Mouse (Mus musculus) hindbrain, embryonic 14.5 days (tissue): ENCODE measurements at regions not wholly inside any gene's neighbourhood (a gene's known extent, or its start where the extent isn't known, plus 50 kb on each side); places are given as distances from the start of the nearest gene placed in this dataset.

ENCODE experiments used
- ATAC-seq: fragments of 200-750 bp; cut with Nextera tagmentation; 2 replicates; pipeline ENCODE4 v1.8.0; 2017; ENCODE audit warnings: moderate number of reproducible peaks, mild to moderate bottlenecking, moderate TSS enrichment, moderate library complexity; ENCODE audit not compliant: low FRiP score
- DNase-seq: peaks from one replicate; pipeline ENCODE4 v3.0.0-alpha.2; 2015; ENCODE audit warnings: low spot score
- H3K27ac ChIP-seq: fragments of 300-500 bp; sonication (generic); 2 replicates; pipeline ENCODE4 v1.5.1; 2014; ENCODE audit warnings: mild to moderate bottlenecking, moderate library complexity
- H3K27me3 ChIP-seq: fragments of 300-500 bp; sonication (generic); 2 replicates; pipeline ENCODE4 v1.6.1; 2014; ENCODE audit warnings: mild to moderate bottlenecking, low read length, mixed read lengths; ENCODE audit not compliant: control insufficient read depth, insufficient read depth
- H3K36me3 ChIP-seq: fragments of 300-500 bp; sonication (generic); replicated peaks from 2 replicates; pipeline ENCODE4 v1.6.1; 2014; ENCODE audit not compliant: control insufficient read depth, insufficient read depth
- H3K4me1 ChIP-seq: fragments of 300-500 bp; sonication (generic); replicated peaks from 2 replicates; pipeline ENCODE4 v1.6.1; 2014; ENCODE audit warnings: antibody characterized with exemption, low read length, mixed read lengths; ENCODE audit not compliant: control insufficient read depth, insufficient read depth
- H3K4me2 ChIP-seq: fragments of 300-500 bp; sonication (generic); replicated peaks from 2 replicates; pipeline ENCODE4 v1.6.1; 2014; ENCODE audit warnings: mild to moderate bottlenecking, moderate library complexity
- H3K4me3 ChIP-seq: fragments of 300-500 bp; sonication (generic); replicated peaks from 2 replicates; pipeline ENCODE4 v1.5.1; 2014; ENCODE audit warnings: mild to moderate bottlenecking, low read length
- H3K9ac ChIP-seq: fragments of 300-500 bp; sonication (generic); 2 replicates; pipeline ENCODE4 v1.6.1; 2014
- H3K9me3 ChIP-seq: fragments of 300-500 bp; sonication (generic); 2 replicates; pipeline ENCODE4 v1.6.1; 2016; ENCODE audit warnings: low read length; ENCODE audit not compliant: control insufficient read depth
- WGBS: fragments of 180-500 bp; shearing (Covaris S2); extraction: QIAGEN DNeasy Blood & Tissue Kit; methylation state at CpG from one replicate; pipeline ENCODE4 v1.1.7; 2014; 5-methylcytosine and 5-hydroxymethylcytosine counted together

- ATAC-seq (peak; percentile 65), DNase-seq (no peak)
Measured at GRCm38 (mm10) chr13:84514981-84515510, 292.9 kb downstream of the Tmem161b start.

More at GRCm38 (mm10) chr13:84514981-84515510, 292.9 kb downstream of the Tmem161b start:
- Histone ChIP-seq H3K36me3 (no peaks in the 10 kb centered on the region), H3K9me3 (no peaks in the 10 kb centered on the region), H3K4me1 (no peaks in the 10 kb centered on the region), H3K27me3 (no peaks in the 10 kb centered on the region), H3K9ac (no peak overlapping the region), H3K27ac (no peak overlapping the region), H3K4me3 (no peak overlapping the region), H3K4me2 (no peak overlapping the region)
- 59% methylated on average over 2 of the region's 2 CpGs for WGBS
